Mouse (Mus musculus): Measurements from ENCODE around the gene Gins2.

DNA sequence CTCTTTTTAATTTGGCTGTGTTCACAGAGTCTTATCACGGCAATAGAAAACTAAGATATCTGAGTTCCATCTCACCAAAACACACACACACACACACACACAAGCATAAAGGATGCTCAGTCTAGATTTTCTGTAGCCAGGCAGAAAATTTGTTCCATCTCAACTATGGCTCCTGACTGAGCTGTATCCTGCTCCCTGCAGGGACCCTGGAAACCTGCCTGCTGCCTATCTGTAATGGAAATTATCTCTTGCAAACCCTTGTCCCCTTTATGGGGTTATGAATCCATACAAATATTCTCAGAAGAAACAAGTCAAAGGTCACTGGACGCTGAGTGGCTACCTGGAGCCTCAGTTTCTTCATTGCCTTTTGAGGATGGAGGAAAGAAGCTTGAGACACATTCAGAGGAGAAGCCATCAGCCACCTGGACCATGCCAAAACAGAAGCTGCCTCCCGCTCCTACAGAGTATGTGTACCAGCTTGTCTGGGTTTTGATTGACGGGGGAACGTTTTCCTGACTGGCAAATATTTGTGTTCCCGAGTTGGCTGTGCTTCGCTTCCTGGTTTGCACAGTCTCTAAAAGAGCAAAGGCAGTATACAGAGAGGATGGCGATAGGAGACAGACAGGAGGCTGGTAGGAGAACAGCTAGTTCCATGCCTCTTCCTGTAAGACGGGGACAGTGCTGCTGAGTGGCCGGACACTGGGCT is 2.6 kb upstream of the Gins2 start:
- no peak for TF ChIP-seq POLR2A (IDR thresholded peaks at IDR 0.05; ENCODE audit: insufficient read length, low read depth)
- no peak for TF ChIP-seq E2F4 (IDR thresholded peaks at IDR 0.05; ENCODE audit: insufficient read depth)
- no peak for TF ChIP-seq POLR2AphosphoS2 (IDR thresholded peaks at IDR 0.05; ENCODE audit: insufficient read length, low read depth)
- no peak for TF ChIP-seq MYOG (IDR thresholded peaks at IDR 0.05; ENCODE audit: control insufficient read depth in 1 of 3, insufficient read depth in 1 of 3, insufficient read length in 2 of 3, low read depth in 2 of 3)
- no peak for TF ChIP-seq MAX (IDR thresholded peaks at IDR 0.05; ENCODE audit: low read depth)
- no peak for TF ChIP-seq CEBPB (IDR thresholded peaks at IDR 0.05; ENCODE audit: insufficient read depth, poor library complexity, severe bottlenecking)
- no peak for TF ChIP-seq MYOD1 (IDR thresholded peaks at IDR 0.05; ENCODE audit: control insufficient read depth in 1 of 3, insufficient read length in 2 of 3, low read depth in 2 of 3)
- no peak for TF ChIP-seq TCF12 (IDR thresholded peaks at IDR 0.05; ENCODE audit: insufficient read depth, poor library complexity, severe bottlenecking)
- TF ChIP-seq REST (IDR thresholded peaks at IDR 0.05; ENCODE audit: insufficient read depth, insufficient read length): no peak
- TF ChIP-seq SRF (IDR thresholded peaks at IDR 0.05; ENCODE audit: control insufficient read depth, insufficient read length, low read depth): no peak
- TF ChIP-seq USF1 (IDR thresholded peaks at IDR 0.05; ENCODE audit: low read depth): no peak
